Mouse (Mus musculus) liver, postnatal 0 days (tissue): ENCODE measurements around the gene Rps27a. TPM values are rescaled to one million over a fixed set of nuclear protein-coding genes. Genes with fewer than 3 reads are reported as not detected.

Experiments
- ATAC-seq: fragments of 200-750 bp; cut with Nextera tagmentation; 2 replicates; pipeline ENCODE4 v1.8.0; 2017; ENCODE audit warnings: mild to moderate bottlenecking, moderate library complexity
- DNase-seq: peaks from one replicate; pipeline ENCODE4 v3.0.0-alpha.2; 2016
- H3K27ac ChIP-seq: fragments of 300-500 bp; sonication (generic); 2 replicates; pipeline ENCODE4 v1.5.1; 2014; ENCODE audit warnings: antibody characterized with exemption, moderate library complexity, mild to moderate bottlenecking, low read depth
- H3K27me3 ChIP-seq: fragments of 300-500 bp; sonication (generic); 2 replicates; pipeline ENCODE4 v1.6.1; 2014; ENCODE audit warnings: low read length, control low read depth, mixed read lengths; ENCODE audit not compliant: insufficient read depth
- H3K36me3 ChIP-seq: fragments of 300-500 bp; sonication (generic); replicated peaks from 2 replicates; pipeline ENCODE4 v1.6.1; 2014; ENCODE audit warnings: mild to moderate bottlenecking, control low read depth, low read length, moderate library complexity, mixed read lengths; ENCODE audit not compliant: insufficient read depth
- H3K4me1 ChIP-seq: fragments of 300-500 bp; sonication (generic); 2 replicates; pipeline ENCODE4 v1.6.1; 2014; ENCODE audit warnings: antibody characterized with exemption, mild to moderate bottlenecking, control low read depth; ENCODE audit not compliant: insufficient read depth
- H3K4me2 ChIP-seq: fragments of 300-500 bp; sonication (generic); 2 replicates; pipeline ENCODE4 v1.6.1; 2014; ENCODE audit warnings: low read depth, mild to moderate bottlenecking, low read length, moderate library complexity, mixed read lengths
- H3K4me3 ChIP-seq: fragments of 300-500 bp; sonication (generic); 2 replicates; pipeline ENCODE4 v1.5.1; 2014; ENCODE audit warnings: low read depth, low read length
- H3K9ac ChIP-seq: fragments of 300-500 bp; sonication (generic); replicated peaks from 2 replicates; pipeline ENCODE4 v1.6.1; 2014; ENCODE audit warnings: mild to moderate bottlenecking, moderate library complexity
- H3K9me3 ChIP-seq: fragments of 300-500 bp; sonication (generic); 2 replicates; pipeline ENCODE4 v1.6.1; 2016; ENCODE audit warnings: mild to moderate bottlenecking, control low read depth, low read length, mixed read lengths
- CTCF ChIP-seq: sonication (generic); IDR thresholded peaks from 2 replicates; pipeline ENCODE4 v1.5.1; 2016; ENCODE audit warnings: antibody characterized with exemption, low read depth
- EP300 ChIP-seq: IDR thresholded peaks from 2 replicates; pipeline ENCODE4 v1.6.1; 2016; ENCODE audit warnings: antibody characterized with exemption, low read depth, mild to moderate bottlenecking
- WGBS: fragments of 180-500 bp; shearing (Covaris S2); extraction: QIAGEN DNeasy Blood & Tissue Kit; methylation state at CpG from one replicate; pipeline ENCODE4 v1.1.7; 2014; ENCODE audit not compliant: insufficient replicate concordance; 5-methylcytosine and 5-hydroxymethylcytosine counted together
- polyA plus RNA-seq: library from polyadenylated mRNA; unstranded; fragments of >200 nt; fragmentation: Nextera tagmentation; extraction: Ambion mirVana; gene quantifications from 2 replicates; pipeline ENCODE4 v1.2.1, GENCODE M21; 2015

Gene Rps27a
- polyA plus RNA-seq, 1 experiment from 2014 or later: 684 TPM

DNA sequence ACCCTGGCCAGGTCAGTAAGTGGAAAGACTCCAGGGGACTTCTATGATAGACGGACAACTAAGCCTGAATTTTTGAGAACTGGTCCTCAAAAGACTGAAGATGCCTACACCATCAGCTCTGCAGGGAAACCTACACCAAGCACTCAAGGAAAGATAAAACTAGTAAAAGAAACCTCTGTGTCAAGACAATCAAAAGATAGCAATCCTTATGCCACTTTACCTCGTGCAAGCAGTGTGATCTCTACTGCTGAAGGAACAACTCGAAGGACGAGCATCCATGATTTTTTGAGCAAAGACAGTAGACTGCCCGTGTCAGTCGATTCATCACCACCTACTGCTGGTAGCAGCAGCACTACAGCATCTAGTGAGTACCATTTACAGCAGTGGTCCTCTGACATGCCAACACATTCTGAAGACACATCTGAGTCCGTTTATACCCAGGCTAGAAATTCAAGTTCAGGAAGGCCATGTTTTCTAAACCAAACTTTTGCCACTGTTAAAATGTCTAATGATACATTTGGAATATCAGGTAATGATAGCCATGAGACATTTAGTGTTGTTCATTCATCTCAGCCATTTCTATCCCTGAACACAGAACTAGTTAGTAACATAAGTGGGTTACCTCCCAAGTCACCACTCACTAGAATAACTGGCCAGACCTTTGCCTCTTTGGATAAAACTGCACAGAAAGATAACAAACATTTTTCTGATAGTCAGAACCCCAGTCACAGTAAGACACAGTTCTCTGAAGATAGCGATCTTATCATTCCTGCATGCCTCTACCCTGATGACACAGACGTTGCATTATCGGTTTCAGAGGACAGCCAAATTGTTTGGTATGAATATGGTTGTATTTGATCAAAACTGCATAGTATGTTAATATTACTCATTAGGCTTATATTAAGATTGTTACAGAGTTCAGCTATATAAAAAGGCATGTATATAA lies 43.7 kb downstream of the Rps27a start:
- TF ChIP-seq EP300 (peak; percentile 92), CTCF (no peak)
- H3K9ac ChIP-seq: no peak overlapping the region
- no peaks in the 10 kb centered on the region for H3K4me1 ChIP-seq
- H3K27me3 ChIP-seq: no peaks in the 10 kb centered on the region
- H3K36me3 ChIP-seq: peaks cover 6% of the 10 kb centered on the region
- DNase-seq: no peak
- ATAC-seq: peak; percentile 44
- WGBS: 72% methylated on average over 10 of the region's 10 CpGs
- H3K4me2 ChIP-seq: no peak overlapping the region
- no peak overlapping the region for H3K4me3 ChIP-seq
- no peak overlapping the region for H3K27ac ChIP-seq
- no peaks in the 10 kb centered on the region for H3K9me3 ChIP-seq

DNA sequence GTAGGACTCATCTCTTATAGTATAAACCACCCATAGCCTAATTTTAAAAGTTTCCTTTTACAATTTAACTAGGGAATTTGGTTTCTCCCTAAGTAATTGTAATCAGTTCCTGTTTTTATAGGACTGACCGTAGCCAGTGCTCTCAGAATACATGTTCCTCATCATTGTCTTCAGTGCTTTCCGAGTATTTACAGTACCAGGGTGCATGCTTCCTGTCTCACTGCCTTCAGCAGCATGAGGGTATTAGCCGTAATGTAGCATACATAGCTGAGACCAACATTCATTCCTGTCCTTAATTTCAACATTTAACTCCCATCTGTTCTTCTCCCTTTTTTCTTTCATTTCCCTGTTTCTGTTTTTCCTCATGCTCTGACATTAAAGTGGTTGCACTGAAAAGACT lies 50.9 kb downstream of the Rps27a start:
- Histone ChIP-seq H3K36me3 (no peaks in the 10 kb centered on the region; the same call in 1 of the 2 replicates), H3K4me1 (no peaks in the 10 kb centered on the region), H3K4me2 (no peak overlapping the region), H3K27ac (no peak overlapping the region), H3K4me3 (no peak overlapping the region), H3K9me3 (no peaks in the 10 kb centered on the region), H3K27me3 (no peaks in the 10 kb centered on the region), H3K9ac (no peak overlapping the region)
- WGBS: 62% methylated on average over 3 of the region's 3 CpGs
- DNase-seq (no peak), ATAC-seq (no peak)
- TF ChIP-seq CTCF (no peak), EP300 (no peak)

Other genes with a start within 250 kb of the Rps27a start
- gene Ccdc88a, start 174.5 kb downstream of the Rps27a start, polyA plus RNA-seq: 3.0 and 3.3 TPM in 2 replicates
- gene Prorsd1, start 33.1 kb downstream of the Rps27a start, polyA plus RNA-seq: 19.4 and 23.0 TPM in 2 replicates
- gene Mtif2, start 21.7 kb downstream of the Rps27a start, polyA plus RNA-seq: 20.2 and 21.2 TPM in 2 replicates
- not detected in 2 replicates for gene Clhc1, start 159 bp downstream of the Rps27a start, polyA plus RNA-seq
- gene Rtn4, start 144.8 kb upstream of the Rps27a start, polyA plus RNA-seq: 57.1 and 59.3 TPM in 2 replicates